Mouse (Mus musculus) gastrocnemius, adult 8-10 months (tissue): ENCODE data around the gene Phc1. TPM values are rescaled to one million over a fixed set of nuclear protein-coding genes. Genes with fewer than 3 reads are reported as not detected.
A peak's percentile ranks its signal among the peaks of the same experiment; 100 is the strongest.
"Not testable (repeated sequence)": the region's sequence is repeated elsewhere in the genome, so short reads cannot be mapped to it uniquely, and the experiment has no call there.

Source experiments
- DNase-seq, 2 experiments: peaks; one replicate each; pipeline ENCODE4 v3.0.0; 2022; ENCODE audit warnings: low spot score in 2 of 2
- total RNA-seq, 4 experiments: library from RNA; stranded (reverse); gene quantifications; 2 replicates each; pipeline ENCODE4 v1.2.4; 2022

Gene Phc1
- total RNA-seq, result 10 to 100 TPM; 28.7 to 43.0 (median 33.0) TPM

DNA sequence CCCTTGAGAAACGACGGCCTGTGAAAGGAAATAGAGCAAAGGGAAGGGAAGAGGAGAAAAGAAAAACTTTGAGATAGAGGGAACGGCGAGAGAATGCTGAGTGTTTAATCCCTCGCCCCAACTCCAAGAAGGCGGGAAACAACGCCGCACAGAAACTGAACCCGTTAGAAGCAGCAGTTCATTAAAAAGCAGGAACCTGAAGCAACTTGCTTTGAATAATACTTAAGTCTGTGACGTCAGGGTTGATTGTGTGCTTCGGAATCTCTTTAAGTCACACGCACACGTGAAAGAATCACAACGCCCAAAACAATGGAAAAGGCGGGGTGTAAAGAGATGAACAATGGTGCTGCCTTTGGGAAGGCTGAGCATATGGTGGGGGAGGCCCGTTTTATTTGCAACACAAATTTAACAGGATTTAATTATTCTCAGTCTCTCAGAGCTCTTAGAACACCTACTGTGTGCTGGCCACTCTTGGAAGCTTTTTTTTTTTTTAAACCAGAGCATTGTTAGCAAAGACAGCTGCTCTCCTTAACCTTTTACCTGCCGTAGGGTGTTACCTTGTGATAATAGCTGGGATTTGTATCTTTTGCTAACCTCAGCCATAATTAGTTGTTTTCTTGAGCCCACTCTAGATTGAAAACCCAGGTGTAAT is at the start of gene Phc1:
Phc1 (minus strand) TSS at position 213 of the 652 bp plus-strand sequence.
- no peak for DNase-seq

DNA sequence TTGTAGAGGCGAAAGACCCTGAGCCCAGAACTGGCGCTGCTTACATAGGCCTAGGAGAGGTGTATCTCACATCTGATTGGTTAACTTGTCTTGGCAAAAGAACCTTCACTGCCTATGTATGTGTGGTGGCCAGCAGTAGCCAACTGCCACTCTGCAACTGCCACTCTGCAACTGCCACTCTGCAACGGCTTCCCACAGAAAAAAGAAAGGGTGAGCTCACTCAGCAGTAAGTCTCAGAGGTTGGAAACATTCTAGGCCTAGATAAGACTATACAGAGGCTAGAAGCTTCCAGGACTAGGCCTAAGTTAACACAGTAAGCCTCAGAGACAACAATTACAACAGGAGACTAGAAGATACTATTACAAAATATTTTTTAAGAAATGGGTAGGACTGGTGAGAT is 49.6 kb upstream of the Phc1 start:
- DNase-seq, result not testable (repeated sequence)

DNA sequence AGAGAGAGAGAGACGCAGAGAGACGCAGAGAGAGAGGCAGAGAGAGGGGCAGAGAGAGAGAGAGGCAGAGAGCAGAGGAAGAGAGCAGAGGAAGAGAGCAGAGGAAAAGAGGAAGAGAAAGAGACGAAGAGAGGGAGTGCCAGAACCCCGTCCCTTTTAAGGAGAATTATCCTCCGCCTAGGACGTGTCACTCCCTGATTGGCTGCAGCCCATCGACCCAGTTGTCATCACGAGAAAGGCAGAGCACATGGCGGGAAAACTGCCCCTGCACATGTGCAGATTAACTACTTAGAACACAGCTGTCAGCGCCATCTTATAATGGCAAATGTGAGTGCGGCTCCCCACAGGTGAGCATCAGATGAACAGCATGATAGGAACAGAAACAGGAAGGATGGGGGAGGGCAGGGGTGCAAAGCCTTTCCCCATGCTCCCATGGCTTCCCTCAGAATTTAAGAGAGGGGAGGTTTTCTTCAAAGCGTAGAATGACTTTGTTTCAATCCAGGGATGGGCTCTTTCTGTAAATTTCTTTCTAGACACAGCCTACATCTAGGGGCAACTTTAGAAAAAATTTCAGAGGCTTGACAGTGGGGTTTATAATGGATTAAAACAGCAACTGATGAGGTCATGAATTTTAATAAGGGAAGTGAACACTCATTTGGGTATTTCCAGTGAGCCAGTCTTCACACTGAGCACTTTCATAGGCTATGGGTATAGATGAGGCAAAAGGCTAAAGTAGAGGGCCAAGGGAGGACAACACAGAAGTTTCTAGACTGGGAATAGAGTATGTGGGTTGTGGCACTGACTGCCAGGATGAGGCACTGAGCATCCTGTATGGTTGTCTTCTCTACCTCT is 47.0 kb upstream of the Phc1 start:
- not testable (repeated sequence) for DNase-seq

DNA sequence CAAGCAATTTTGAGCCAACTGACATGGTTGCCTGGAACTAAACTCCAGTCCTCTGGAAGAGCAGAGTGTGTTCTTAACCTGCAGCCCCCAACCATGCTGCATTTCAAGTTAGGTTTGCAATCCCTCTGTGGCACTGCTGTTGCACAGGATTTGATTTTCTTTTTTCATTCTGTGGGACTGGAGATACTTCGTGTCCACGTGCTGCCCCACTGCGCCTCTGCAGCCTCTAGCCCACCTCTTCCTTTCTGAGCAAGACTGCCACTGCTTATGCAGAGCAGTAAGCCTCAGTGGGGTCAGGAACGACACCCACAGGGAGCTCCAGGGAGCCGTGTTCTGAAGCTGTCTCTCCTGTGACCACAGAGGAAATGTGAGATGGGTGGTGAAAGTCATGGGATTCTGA is 45.4 kb upstream of the Phc1 start:
- no peak for DNase-seq

DNA sequence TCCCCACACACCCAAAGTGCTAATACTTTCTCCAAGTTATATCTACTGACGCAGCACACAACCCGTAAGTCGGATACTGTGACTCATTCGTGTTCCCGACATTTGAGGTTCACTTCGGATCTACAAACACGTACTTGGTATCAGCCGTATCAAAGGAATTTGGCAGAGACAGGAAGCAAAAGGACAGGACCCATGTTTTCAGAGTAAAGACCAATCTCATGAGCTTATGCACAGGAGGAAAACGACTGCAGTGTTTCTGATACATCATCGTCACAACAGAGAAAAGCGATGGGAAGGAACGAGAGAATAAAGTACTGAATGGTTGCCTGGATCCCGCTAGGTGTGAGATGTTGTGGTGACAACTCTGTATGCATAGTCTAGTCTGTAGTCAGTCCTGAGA is 44.5 kb upstream of the Phc1 start:
- no peak for DNase-seq

DNA sequence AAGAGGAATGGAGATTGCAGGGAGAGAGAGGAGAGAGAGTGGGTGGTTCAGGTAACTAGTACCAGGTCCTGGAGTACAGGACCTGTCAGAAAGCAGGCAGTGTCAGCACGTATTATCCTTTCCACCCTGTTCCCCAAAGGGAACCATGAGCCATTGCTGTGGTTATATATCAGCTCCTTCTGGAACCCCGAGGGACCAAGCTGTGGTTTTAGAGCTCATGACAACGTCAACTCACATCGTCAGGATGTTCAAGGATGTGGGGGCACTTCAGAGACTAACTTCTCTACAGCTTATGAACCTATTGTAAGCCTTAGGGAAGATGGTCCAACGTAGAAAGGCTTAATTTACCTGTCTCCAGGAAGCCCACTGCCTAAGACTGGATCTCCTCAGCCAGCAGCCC is 42.9 kb upstream of the Phc1 start:
- DNase-seq, result no peak

DNA sequence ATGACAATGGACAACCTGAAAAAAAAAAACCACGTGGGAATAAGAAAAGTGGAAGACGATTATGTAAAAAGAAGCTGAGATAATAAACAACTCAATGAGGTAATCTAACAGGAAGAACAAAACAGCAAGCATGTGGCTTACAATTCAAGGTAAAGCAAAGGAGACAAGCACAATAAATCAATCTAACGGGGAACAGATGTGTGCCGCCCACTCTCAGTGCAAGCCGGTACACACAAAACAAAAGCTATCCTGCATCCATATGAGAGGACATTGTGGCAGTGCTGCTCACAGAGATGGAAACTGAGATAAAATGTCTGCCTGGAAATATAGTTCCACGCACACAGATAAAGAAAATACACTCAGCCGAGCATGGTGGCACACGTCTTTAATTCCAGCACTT is 41.7 kb upstream of the Phc1 start:
- no peak for DNase-seq

DNA sequence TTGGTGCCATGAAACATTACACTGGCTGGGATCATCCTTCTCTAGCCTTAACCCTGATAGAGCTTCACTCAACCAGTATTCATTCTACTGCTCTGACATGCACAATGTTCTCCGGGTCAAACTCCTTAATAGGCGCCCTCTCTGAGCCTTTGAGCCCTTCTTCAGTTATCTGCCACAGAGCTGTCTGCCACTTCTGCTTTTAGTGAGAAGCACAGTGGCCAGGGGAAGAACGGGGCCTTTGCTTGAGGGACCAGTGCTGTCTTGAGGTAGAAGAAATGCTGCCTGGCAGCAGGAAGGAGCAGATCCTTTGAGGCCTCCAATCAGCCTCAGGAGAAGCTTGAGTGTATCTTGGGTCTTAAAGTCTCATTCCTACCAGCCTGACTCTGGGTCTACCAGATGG is 27.9 kb upstream of the Phc1 start:
- no peak for DNase-seq

DNA sequence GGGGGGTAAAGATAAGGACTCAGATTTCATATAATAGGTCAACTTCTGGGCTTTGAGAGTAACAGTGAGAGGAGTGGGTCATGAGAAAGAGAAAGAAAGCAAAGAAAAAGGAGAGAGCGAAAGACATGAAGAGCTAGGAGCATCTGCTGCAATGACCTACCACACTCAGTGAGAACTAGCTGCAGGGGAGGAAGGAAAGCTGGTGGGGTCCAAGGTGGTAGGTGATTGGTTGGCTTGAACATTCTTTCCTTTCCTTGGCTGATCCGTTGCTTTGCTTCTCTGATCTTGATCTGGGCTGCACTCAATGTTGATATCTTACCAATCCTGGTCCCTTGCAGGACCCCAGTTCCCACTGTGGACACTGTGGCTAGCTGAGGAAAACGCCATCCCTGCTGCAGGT is 26.6 kb upstream of the Phc1 start:
- no peak for DNase-seq

DNA sequence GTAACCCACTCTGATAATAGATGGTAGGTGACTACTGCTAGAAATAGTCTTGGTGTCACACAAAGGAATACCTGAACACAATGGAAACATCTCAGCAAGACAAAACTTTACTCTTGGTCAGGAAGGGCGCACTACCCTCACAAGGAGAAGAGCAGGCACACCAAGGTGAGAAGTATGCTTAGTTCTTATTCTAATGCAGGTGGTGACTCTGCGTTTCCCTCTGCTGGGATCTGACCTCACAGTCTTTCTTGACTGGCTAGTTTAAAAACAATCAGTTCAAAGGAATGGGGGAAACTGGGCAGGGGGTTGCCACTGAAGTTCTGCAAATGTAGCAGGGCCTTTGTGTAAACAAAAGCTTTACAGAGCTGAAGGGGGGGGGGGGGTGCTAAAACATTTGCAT is 25.9 kb upstream of the Phc1 start:
- DNase-seq, result no peak

DNA sequence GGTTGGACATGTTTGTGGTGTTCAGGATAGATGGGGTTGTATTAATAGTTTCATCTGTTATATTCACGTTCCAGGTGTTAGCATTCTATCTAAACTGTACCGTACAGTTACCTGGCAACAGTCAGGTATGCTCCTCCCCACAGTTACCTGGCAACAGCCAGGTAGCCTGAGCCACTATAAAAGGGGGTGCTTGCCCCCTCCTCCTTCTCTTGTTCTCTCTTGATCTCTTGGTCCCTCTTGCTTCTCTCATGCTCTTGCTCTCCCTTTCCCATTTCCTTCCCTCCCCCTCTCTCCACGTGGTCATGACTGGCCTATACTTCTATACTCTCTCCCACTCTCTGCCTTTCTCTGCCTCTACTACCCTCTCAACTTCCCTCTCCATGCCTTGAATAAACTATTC is 25.3 kb upstream of the Phc1 start:
- DNase-seq, result no peak

DNA sequence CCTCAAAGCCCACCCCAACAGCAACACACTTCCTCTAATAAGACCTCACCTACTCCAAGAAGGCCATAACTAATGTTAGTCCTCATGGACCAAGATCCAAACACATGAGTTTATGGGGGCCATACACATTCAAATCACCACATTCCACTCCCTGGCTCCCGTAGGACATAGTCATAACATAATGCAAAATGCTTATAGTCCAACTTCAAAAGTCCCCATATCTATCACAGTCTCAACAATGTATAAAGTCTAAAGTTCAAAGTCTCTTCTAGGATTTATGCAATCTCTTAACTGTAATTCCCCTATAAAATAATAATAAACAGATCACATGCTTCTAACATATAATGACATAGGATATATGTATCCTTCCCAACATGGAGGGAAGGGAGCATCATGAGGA is 16.7 kb upstream of the Phc1 start:
- DNase-seq, result no peak

DNA sequence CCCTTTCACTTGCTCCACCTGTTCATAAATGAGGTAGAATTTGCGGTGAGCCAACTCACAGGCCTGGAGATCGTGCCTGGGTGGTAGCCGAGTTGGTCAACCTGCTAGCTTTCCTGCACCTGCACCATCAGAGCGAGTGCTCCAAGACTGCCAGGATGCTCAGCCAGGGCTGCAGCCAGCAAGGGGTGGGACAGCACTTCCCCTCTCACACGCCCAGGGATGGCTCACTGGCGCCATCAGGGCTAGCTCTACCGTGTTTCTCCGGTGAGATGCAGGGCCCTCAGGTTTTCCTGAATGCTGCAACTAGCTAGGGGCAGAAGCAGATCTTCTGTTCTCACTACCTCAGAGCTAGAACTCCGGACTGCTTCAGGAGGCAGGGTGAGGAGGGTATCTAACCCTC is 15.5 kb upstream of the Phc1 start:
- no peak for DNase-seq

DNA sequence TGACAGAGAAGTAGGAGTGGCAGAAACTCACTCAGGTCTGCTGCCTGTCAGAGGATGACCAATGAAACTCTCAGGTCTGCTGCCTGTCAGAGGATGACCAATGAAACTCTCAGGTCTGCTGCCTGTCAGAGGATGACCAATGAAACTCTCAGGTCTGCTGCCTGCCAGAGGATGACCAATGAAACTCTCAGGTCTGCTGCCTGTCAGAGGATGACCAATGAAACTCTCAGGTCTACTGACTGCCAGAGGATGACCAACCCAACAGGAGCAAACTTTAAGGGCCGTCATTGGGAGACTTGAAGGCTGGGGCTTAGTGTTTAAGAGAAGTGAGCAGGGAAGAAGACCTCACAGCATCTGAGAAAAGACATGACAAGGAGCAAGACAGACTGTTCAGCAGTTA is 7.0 kb upstream of the Phc1 start:
- DNase-seq, result not testable (repeated sequence)

DNA sequence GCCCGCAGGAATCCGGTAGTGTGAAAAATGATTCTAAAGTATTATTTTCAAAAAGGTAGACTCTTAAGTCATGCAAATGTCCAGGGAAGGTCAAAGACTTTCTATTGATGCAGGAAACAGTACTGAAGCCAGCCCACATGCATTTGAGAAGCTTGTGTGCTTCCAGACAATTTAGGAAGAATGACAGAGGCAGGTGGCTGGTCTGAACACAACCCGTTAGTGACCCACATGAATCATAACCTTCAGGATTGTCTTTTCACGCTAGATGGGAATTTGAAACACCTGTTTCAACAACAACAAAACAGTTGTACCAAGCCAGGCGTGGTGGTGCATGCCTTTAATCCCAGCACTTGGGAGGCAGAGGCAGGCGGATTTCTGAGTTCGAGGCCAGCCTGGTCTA is 6.0 kb upstream of the Phc1 start:
- DNase-seq, result no peak

DNA sequence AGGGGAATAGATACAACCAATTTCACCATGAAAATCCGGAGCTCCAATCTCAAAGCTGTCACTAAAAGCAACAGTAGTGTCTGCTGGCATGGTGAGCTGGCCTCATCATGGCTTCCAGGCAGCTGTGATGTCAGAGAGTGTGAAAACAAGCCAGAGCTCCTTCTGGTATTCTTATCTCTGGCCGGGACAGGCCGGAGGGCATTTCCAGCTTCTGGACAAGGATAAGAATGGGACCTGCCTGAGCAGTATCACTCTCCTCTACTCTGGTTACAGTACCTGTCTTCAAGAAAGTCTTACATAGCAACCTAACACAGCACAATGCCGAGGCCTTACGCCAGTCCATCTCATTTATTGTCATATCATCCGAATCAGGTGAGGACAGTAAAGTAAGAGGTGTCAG is 5.4 kb upstream of the Phc1 start:
- DNase-seq, result no peak

DNA sequence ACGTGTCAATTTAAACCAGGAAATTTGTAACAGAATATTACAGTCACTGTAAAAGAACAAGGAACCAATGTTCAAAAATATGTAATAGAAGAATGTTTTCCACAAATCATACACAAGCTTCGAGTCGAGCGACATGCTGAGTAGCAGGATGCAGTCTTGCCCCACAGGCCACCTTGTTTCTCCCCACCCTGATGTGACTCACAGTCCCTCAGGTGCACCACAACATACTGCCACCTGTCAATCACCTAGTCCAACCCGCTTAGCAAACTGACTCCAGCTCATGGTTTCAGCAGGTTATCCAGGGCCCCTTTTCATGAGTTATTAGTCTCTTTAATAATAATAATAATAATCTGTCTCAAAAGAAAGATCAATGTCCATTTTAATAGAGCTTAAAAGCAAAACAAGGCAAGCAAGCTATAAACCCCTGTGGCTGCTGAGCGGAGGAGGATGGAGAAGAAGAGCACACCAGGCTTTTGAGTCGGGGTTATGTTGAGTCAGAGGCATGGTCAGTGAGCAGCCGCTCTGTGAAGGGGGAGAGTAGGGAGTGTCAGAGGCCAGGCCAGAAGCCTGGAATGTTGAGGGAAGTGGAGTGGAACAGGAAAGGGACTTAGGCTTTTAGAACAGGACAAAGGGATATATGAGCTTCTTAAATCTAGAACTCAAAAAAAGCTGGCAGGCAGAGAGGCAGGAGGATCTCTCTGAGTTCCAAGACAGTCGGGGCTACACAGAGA is 4.2 kb upstream of the Phc1 start:
- no peak for DNase-seq

DNA sequence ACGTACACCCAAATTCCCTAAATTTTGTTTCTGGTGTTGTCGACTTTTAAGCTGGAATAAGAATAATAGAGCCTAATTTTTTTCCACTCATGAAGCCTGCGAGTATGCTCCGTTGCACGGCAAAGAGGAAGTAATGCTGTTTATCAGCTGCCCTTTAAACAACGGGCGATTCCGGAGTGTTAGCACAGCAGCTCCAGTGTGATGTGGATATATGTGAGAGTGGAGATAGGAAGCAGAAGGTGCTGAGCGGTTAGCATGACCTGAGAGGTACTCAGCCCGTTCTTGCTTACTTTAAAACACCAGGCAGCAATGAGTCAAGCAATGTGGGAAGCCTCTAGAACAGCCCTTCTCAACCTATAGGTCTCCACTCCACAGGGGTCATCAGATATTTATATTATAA is 3.4 kb upstream of the Phc1 start:
- no peak for DNase-seq

DNA sequence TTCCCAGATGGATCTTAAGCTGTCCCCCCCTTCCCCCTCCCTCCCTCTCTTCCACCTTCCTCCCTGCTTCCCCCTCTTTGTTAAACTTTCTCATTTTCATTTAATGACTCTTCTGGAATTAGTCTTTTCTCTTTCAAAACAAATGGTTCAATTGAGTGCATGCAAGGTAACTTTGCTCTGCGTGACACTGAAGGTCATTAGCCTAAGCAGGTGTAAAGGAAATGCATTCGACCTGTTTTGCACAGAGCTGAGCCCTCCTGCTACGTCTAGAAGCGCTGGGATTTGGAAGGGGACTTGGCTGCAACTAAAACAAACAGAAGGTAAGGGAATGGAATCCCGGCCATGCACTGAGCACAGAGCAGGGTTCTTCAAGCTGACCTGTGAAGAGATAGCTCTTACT is 1.8 kb upstream of the Phc1 start:
- DNase-seq, result no peak

DNA sequence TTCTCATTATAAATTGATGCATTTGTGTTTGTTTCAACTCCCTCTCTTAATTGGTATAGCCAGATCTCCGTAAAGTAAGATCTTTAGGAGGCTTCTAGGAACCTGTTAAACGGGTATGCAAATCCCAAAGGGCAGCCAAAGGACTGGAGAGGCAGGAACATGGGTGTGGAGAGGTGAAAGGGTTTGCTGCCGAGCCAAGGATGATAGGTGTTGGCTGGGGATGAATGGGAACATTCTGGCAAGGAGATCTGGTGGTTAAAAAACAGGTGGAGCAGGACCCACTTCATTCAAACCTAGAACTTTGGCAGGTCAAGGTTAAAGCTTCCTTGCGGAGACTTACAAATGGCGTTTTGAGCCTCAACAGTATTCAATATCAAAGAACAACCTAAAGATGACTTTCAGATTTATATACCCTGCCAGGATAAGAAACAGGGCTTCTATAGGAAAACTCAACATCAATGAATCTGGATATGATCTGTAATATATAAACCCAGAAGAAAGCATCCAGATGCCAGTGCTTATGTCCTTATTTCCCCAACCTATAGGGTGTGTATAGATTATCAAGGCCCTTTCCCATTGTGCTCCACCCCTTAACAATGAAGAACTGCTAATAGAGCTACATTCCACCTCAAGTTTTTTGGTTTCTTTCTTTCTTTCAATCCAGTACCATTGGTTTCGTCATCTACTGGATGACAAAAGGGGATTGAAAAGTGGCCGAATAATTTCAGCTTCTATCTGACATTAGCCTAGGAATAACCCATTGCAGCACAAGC is 863 bp upstream of the Phc1 start:
- no peak for DNase-seq

DNA sequence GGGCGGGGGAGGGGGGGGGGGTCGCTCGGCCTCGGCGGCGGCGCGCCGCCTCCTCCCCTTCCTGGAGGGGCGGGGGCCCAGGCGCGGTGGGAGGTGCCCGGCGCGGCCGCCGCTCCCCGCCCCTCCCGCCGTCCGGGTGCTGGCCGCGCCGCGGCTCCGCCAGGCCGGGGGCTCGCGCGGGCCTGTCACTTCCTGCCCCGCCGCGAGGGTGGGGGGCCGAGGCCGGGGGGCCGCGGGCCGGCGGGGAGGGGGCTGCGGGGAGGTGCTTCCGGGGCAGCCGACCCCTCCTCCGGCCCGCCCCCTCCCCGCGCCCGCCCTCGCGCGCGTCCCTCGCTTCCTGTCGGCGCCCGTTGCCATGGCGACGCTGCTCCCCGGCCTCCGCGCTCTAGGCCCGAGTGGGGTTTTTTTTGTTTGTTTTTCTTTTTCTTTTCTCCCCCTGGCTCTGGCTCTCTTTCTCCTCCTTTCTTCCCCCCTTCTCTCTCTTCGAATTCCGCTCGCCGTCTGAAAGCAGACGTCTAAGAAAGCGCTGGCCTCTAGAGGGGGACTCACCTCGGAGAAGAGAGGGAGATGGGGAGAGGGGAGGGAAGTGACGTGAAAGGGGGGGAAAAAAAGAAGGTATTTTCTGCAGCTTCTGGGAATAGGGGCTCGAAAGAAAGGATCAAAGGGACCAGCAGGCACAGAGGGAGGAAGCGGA is 566 bp downstream of the Phc1 start:
- peak; percentile 59 to 72 for DNase-seq
